Mouse (Mus musculus) hindbrain, embryonic 14.5 days (tissue): ENCODE measurements around the gene Aldh1b1. TPM values are rescaled to one million over a fixed set of nuclear protein-coding genes. Genes with fewer than 3 reads are reported as not detected.

Source experiments
- ATAC-seq: fragments of 200-750 bp; cut with Nextera tagmentation; 2 replicates; pipeline ENCODE4 v1.8.0; 2017; ENCODE audit warnings: moderate number of reproducible peaks, mild to moderate bottlenecking, moderate TSS enrichment, moderate library complexity; ENCODE audit not compliant: low FRiP score
- DNase-seq: peaks from one replicate; pipeline ENCODE4 v3.0.0-alpha.2; 2015; ENCODE audit warnings: low spot score
- H3K27ac ChIP-seq: fragments of 300-500 bp; sonication (generic); 2 replicates; pipeline ENCODE4 v1.5.1; 2014; ENCODE audit warnings: mild to moderate bottlenecking, moderate library complexity
- H3K27me3 ChIP-seq: fragments of 300-500 bp; sonication (generic); 2 replicates; pipeline ENCODE4 v1.6.1; 2014; ENCODE audit warnings: mild to moderate bottlenecking, low read length, mixed read lengths; ENCODE audit not compliant: control insufficient read depth, insufficient read depth
- H3K36me3 ChIP-seq: fragments of 300-500 bp; sonication (generic); replicated peaks from 2 replicates; pipeline ENCODE4 v1.6.1; 2014; ENCODE audit not compliant: control insufficient read depth, insufficient read depth
- H3K4me1 ChIP-seq: fragments of 300-500 bp; sonication (generic); replicated peaks from 2 replicates; pipeline ENCODE4 v1.6.1; 2014; ENCODE audit warnings: antibody characterized with exemption, low read length, mixed read lengths; ENCODE audit not compliant: control insufficient read depth, insufficient read depth
- H3K4me2 ChIP-seq: fragments of 300-500 bp; sonication (generic); replicated peaks from 2 replicates; pipeline ENCODE4 v1.6.1; 2014; ENCODE audit warnings: mild to moderate bottlenecking, moderate library complexity
- H3K4me3 ChIP-seq: fragments of 300-500 bp; sonication (generic); replicated peaks from 2 replicates; pipeline ENCODE4 v1.5.1; 2014; ENCODE audit warnings: mild to moderate bottlenecking, low read length
- H3K9ac ChIP-seq: fragments of 300-500 bp; sonication (generic); 2 replicates; pipeline ENCODE4 v1.6.1; 2014
- H3K9me3 ChIP-seq: fragments of 300-500 bp; sonication (generic); 2 replicates; pipeline ENCODE4 v1.6.1; 2016; ENCODE audit warnings: low read length; ENCODE audit not compliant: control insufficient read depth
- whole genome bisulfite sequencing: fragments of 180-500 bp; shearing (Covaris S2); extraction: QIAGEN DNeasy Blood & Tissue Kit; methylation state at CpG from one replicate; pipeline ENCODE4 v1.1.7; 2014; 5-methylcytosine and 5-hydroxymethylcytosine counted together
- polyA plus RNA-seq: library from polyadenylated mRNA; unstranded; fragments of >200 nt; fragmentation: Nextera tagmentation; extraction: Ambion mirVana; gene quantifications from 2 replicates; pipeline ENCODE4 v1.2.1, GENCODE M21; 2014

The Aldh1b1 gene
- polyA plus RNA-seq, 1 experiment from 2014 or later = 9.6 TPM

GRCm38 (mm10) chr4:45769791-45770637 lies 28.8 kb upstream of the Aldh1b1 start:
- Histone ChIP-seq H3K4me3 (no peak overlapping the region), H3K9me3 (no peaks in the 10 kb centered on the region), H3K36me3 (no peaks in the 10 kb centered on the region), H3K9ac (peak overlapping the region; percentile 42), H3K27me3 (0 out of 2 replicates have a peak, but pooled peaks cover 4% of the 10 kb centered on the region), H3K27ac (peak overlapping the region; percentile 62), H3K4me2 (no peak overlapping the region), H3K4me1 (peaks cover 48% of the 10 kb centered on the region)
- ATAC-seq = no peak
- no peak for DNase-seq
- WGBS = 8% methylated on average over 10 of the region's 10 CpGs

GRCm38 (mm10) chr4:45770638-45771033 lies 28.2 kb upstream of the Aldh1b1 start:
- no peak for ATAC-seq
- peak overlapping the region; percentile 62 for H3K27ac ChIP-seq
- no peak for DNase-seq
- H3K4me3 ChIP-seq = no peak overlapping the region
- WGBS = 10% methylated on average over 4 of the region's 4 CpGs
- 0 out of 2 replicates have a peak, but pooled peaks cover 4% of the 10 kb centered on the region for H3K27me3 ChIP-seq
- no peak overlapping the region for H3K4me2 ChIP-seq
- H3K4me1 ChIP-seq = peaks cover 42% of the 10 kb centered on the region
- no peaks in the 10 kb centered on the region for H3K9me3 ChIP-seq
- peak overlapping the region; percentile 42 for H3K9ac ChIP-seq
- H3K36me3 ChIP-seq = no peaks in the 10 kb centered on the region

- no peak overlapping the region for H3K4me3 ChIP-seq
- H3K9ac ChIP-seq = peak overlapping the region; percentile 16; the same call in 1 of the 2 replicates
- 0 out of 2 replicates have a peak, but pooled peaks cover 4% of the 10 kb centered on the region for H3K27me3 ChIP-seq
- no peak for DNase-seq
- no peak for ATAC-seq
- no peaks in the 10 kb centered on the region for H3K9me3 ChIP-seq
- peaks cover 37% of the 10 kb centered on the region for H3K4me1 ChIP-seq
- H3K27ac ChIP-seq = peak overlapping the region; percentile 62
- H3K36me3 ChIP-seq = no peaks in the 10 kb centered on the region
- 10% methylated on average over 8 of the region's 8 CpGs for WGBS
- H3K4me2 ChIP-seq = no peak overlapping the region
Measured at GRCm38 (mm10) chr4:45771173-45771572, 27.6 kb upstream of the Aldh1b1 start.

- WGBS = 1% methylated on average over 5 of the region's 5 CpGs
- H3K27me3 ChIP-seq = 0 out of 2 replicates have a peak, but pooled peaks cover 4% of the 10 kb centered on the region
- DNase-seq (peak; percentile 88), ATAC-seq (peak; percentile 57; the same call in 1 of the 2 replicates)
- peaks cover 36% of the 10 kb centered on the region for H3K4me1 ChIP-seq
- peak overlapping the region; percentile 16; the same call in 1 of the 2 replicates for H3K9ac ChIP-seq
- H3K4me3 ChIP-seq = no peak overlapping the region
- no peaks in the 10 kb centered on the region for H3K9me3 ChIP-seq
- H3K36me3 ChIP-seq = no peaks in the 10 kb centered on the region
- H3K4me2 ChIP-seq = no peak overlapping the region
- 0 out of 2 replicates have a peak overlapping the region, but pooled peaks have one; percentile 62 for H3K27ac ChIP-seq
Measured at GRCm38 (mm10) chr4:45771619-45772018, 27.2 kb upstream of the Aldh1b1 start.

- ATAC-seq (no peak), DNase-seq (no peak)
- Histone ChIP-seq H3K4me3 (no peak overlapping the region), H3K27ac (no peak overlapping the region), H3K9ac (no peak overlapping the region), H3K4me2 (no peak overlapping the region), H3K27me3 (no peaks in the 10 kb centered on the region), H3K36me3 (no peaks in the 10 kb centered on the region), H3K4me1 (no peaks in the 10 kb centered on the region), H3K9me3 (no peaks in the 10 kb centered on the region)
- WGBS = 54% methylated on average over 1 of the region's 1 CpGs
Measured at GRCm38 (mm10) chr4:45783671-45784070, 15.2 kb upstream of the Aldh1b1 start.

GRCm38 (mm10) chr4:45785959-45786358 lies 12.9 kb upstream of the Aldh1b1 start:
- Histone ChIP-seq H3K4me1 (peaks cover 6% of the 10 kb centered on the region; the same call in 1 of the 2 replicates), H3K4me3 (no peak overlapping the region), H3K9ac (no peak overlapping the region), H3K27me3 (no peaks in the 10 kb centered on the region), H3K36me3 (no peaks in the 10 kb centered on the region), H3K4me2 (no peak overlapping the region), H3K9me3 (no peaks in the 10 kb centered on the region), H3K27ac (no peak overlapping the region)
- no peak for ATAC-seq
- no peak for DNase-seq
- 6% methylated on average over 2 of the region's 2 CpGs for WGBS

GRCm38 (mm10) chr4:45786674-45787073 lies 12.1 kb upstream of the Aldh1b1 start:
- no peak overlapping the region for H3K4me2 ChIP-seq
- no peaks in the 10 kb centered on the region for H3K27me3 ChIP-seq
- no peaks in the 10 kb centered on the region for H3K9me3 ChIP-seq
- H3K27ac ChIP-seq = no peak overlapping the region
- peaks cover 6% of the 10 kb centered on the region; the same call in 1 of the 2 replicates for H3K4me1 ChIP-seq
- no peaks in the 10 kb centered on the region for H3K36me3 ChIP-seq
- H3K9ac ChIP-seq = no peak overlapping the region
- ATAC-seq (no peak), DNase-seq (no peak)
- no peak overlapping the region for H3K4me3 ChIP-seq
- 60% methylated on average over 4 of the region's 4 CpGs for WGBS

- Histone ChIP-seq H3K4me2 (no peak overlapping the region), H3K4me3 (no peak overlapping the region), H3K27me3 (no peaks in the 10 kb centered on the region), H3K9ac (no peak overlapping the region), H3K9me3 (no peaks in the 10 kb centered on the region), H3K27ac (no peak overlapping the region), H3K4me1 (peaks cover 6% of the 10 kb centered on the region; the same call in 1 of the 2 replicates), H3K36me3 (no peaks in the 10 kb centered on the region)
- WGBS = 85% methylated on average over 13 of the region's 13 CpGs
- DNase-seq = no peak
- no peak for ATAC-seq
Measured at GRCm38 (mm10) chr4:45788446-45789081, 10.3 kb upstream of the Aldh1b1 start.

- 55% methylated on average over 13 of the region's 13 CpGs for WGBS
- DNase-seq = peak; percentile 57
Measured at GRCm38 (mm10) chr4:45789263-45789958, 9.4 kb upstream of the Aldh1b1 start.

More at GRCm38 (mm10) chr4:45789263-45789958, 9.4 kb upstream of the Aldh1b1 start:
- no peak for ATAC-seq
- no peaks in the 10 kb centered on the region for H3K9me3 ChIP-seq
- H3K27ac ChIP-seq = peak overlapping the region; percentile 26; the same call in 1 of the 2 replicates
- H3K27me3 ChIP-seq = no peaks in the 10 kb centered on the region
- no peak overlapping the region for H3K4me3 ChIP-seq
- peaks cover 6% of the 10 kb centered on the region; the same call in 1 of the 2 replicates for H3K4me1 ChIP-seq
- no peaks in the 10 kb centered on the region for H3K36me3 ChIP-seq
- no peak overlapping the region for H3K9ac ChIP-seq
- H3K4me2 ChIP-seq = no peak overlapping the region
